Mouse (Mus musculus): ENCODE measurements around the gene Pdcl2. TPM values are rescaled to one million over a fixed set of nuclear protein-coding genes. Genes with fewer than 3 reads are reported as not detected.

The Pdcl2 gene
- polyA plus RNA-seq, 1 experiment from 2014 or later, result not detected

Other genes starting within 250 kb of the Pdcl2 start
- gene Srd5a3, start 190.9 kb downstream of the Pdcl2 start, polyA plus RNA-seq (2014; fragmentation: Nextera tagmentation; extraction: Ambion mirVana), result 22.6 and 26.9 TPM in 2 replicates
- 87.4 and 101 TPM in 2 replicates for gene Tmem165, start 147.3 kb downstream of the Pdcl2 start, polyA plus RNA-seq (2014; fragmentation: Nextera tagmentation; extraction: Ambion mirVana)
- 15.0 and 15.1 TPM in 2 replicates for gene Clock, start 26.4 kb downstream of the Pdcl2 start, polyA plus RNA-seq (2014; fragmentation: Nextera tagmentation; extraction: Ambion mirVana)
- not detected in 2 replicates for gene Nmu, start 32.6 kb upstream of the Pdcl2 start, polyA plus RNA-seq (2014; fragmentation: Nextera tagmentation; extraction: Ambion mirVana)
- gene Gm7271, start 152.9 kb upstream of the Pdcl2 start, polyA plus RNA-seq (2014; fragmentation: Nextera tagmentation; extraction: Ambion mirVana), result not detected in 2 replicates
- 24.7 and 28.1 TPM in 2 replicates for gene Exoc1, start 198.2 kb upstream of the Pdcl2 start, polyA plus RNA-seq (2014; fragmentation: Nextera tagmentation; extraction: Ambion mirVana)